Mouse (Mus musculus): ENCODE results near the gene Dgkz. TPM values are rescaled to one million over a fixed set of nuclear protein-coding genes. Genes with fewer than 3 reads are reported as not detected.

The Dgkz gene
- polyA plus RNA-seq (2014; fragmentation: Nextera tagmentation; extraction: Ambion mirVana), result 24.1 and 28.9 TPM in 2 replicates

DNA sequence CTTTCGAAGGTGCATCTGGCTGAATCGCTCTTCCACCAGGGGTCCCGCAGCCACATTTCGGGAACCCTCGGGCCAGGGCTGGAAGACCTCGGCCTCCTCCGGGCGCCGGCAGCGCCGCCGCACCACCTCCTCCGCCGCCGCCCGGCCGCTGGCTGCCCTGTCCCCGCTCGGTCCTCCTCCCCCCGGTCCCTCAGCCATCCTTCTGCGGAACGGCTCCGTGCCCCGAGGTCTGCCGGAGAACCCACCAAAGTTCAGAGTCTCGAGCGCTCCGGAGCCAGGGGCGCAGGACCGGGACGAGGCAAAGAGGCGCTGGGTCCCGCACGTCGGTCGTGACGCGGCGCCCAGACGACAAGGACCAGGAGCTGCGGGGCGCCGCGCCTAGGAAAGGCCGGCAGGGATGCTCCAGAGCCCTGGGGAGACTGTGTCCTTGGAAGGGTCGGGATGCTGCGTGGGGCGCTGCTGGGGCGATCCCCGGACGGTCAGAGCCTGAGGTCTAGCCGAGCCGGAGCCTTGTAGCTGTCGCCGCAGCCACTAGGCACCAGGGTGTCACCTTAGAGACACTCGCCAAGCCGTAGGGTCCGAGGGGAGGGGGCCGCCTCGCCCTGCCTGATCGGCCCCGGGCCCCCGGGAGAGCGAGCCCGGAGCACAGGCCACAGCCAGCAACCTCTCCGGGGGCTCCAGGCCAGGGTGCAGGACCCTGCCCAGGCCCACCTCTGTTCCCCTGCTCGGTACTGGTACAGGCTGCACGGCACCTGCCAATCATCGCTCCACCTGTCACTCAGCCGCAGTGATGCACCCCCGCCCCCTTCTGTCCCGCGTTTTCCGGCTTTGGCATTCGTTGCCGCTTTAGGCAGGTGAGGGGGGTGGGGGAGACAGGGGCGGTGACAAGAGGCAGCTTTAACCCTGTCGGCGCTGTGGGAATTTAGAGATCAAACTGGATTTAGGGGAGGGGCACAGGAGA is at the start of gene Dgkz:
Gene Dgkz (minus strand): TSS at position 284 of the 961 bp plus-strand sequence.
- no peak within 1 kb of the TSS for H3K27ac ChIP-seq (ENCODE audit: low read depth, low read length)
- ATAC-seq (ENCODE audit: low FRiP score), result peak; percentile 30; the same call in 1 of the 2 replicates
- peak; percentile 54 for DNase-seq (ENCODE audit: low spot score)
- peaks cover 43% of the 10 kb centered on the region for H3K27me3 ChIP-seq (ENCODE audit: control insufficient read depth, insufficient read depth, low read length)
- no peaks in the 10 kb centered on the region for H3K9me3 ChIP-seq (ENCODE audit: control insufficient read depth, low read length)
- 1% methylated on average over 70 of the region's 79 CpGs for WGBS
- peak within 1 kb of the TSS; percentile 42 for H3K9ac ChIP-seq (ENCODE audit: low read depth, low read length)
- no peaks in the 10 kb centered on the region for H3K36me3 ChIP-seq (ENCODE audit: control insufficient read depth, insufficient read depth, low read length)
- peak within 1 kb of the TSS; percentile 72 for H3K4me2 ChIP-seq (replicated peaks; ENCODE audit: low read depth, low read length)
- H3K4me1 ChIP-seq (replicated peaks; ENCODE audit: control insufficient read depth, insufficient read depth, low read length), result peaks cover 16% of the 10 kb centered on the region
- H3K4me3 ChIP-seq (ENCODE audit: low read depth, low read length), result peak within 1 kb of the TSS; percentile 38

DNA sequence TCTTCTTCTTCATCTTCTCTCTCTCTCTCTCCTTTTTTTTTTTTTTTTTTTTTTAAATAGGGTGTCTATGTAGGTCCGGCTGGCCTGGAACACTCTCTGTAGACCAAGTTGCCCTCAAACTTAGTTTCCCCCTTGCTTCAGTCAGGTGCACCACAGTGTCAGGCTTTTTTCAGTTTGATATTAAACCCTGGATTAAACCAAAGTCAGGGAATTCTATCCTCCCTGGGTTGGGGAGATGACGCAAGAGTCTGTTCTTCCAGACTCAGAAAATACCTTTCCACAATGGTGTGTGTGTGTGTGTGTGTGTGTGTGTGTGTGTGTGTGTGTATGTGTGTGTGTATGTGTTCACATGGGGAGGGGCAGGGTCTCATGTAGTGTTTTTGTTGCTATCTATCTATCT is 49.5 kb upstream of the Dgkz start:
- 96% methylated on average over 2 of the region's 2 CpGs for WGBS
- H3K27ac ChIP-seq (ENCODE audit: low read depth, low read length), result no peak overlapping the region
- H3K4me1 ChIP-seq (replicated peaks; ENCODE audit: control insufficient read depth, insufficient read depth, low read length), result no peaks in the 10 kb centered on the region; the same call in 1 of the 2 replicates
- no peak overlapping the region for H3K4me3 ChIP-seq (ENCODE audit: low read depth, low read length)
- H3K27me3 ChIP-seq (ENCODE audit: control insufficient read depth, insufficient read depth, low read length), result peaks cover 21% of the 10 kb centered on the region
- no peaks in the 10 kb centered on the region for H3K9me3 ChIP-seq (ENCODE audit: control insufficient read depth, low read length)
- H3K36me3 ChIP-seq (ENCODE audit: control insufficient read depth, insufficient read depth, low read length), result no peaks in the 10 kb centered on the region
- H3K9ac ChIP-seq (ENCODE audit: low read depth, low read length), result no peak overlapping the region
- no peak for DNase-seq (ENCODE audit: low spot score)
- no peak for ATAC-seq (ENCODE audit: low FRiP score)
- H3K4me2 ChIP-seq (replicated peaks; ENCODE audit: low read depth, low read length), result no peak overlapping the region

DNA sequence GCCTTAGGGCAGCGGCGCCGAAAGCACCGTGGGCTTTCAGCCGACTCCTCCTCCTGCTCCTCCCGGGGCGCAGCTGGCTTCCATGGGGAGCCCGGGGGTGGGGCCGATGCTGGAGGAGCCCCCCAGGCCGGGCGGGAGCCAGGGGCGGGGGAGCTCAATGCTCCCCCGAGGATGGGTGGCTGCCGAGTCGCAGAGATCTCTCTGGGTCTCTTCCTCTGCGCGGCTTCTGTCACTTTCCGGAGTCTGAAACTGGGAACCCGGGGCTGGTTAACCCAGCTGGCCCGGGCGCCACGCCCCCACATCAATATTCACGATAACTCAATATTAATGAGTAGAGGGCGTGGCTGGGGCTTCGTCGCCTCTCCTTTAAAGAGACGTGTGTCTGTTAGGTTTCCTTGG is 48.6 kb upstream of the Dgkz start, which contains the start of gene Creb3l1:
Gene Creb3l1 (minus strand): TSS at position 229 of the 399 bp plus-strand sequence.
- ATAC-seq (ENCODE audit: low FRiP score), result peak; percentile 77
- Histone ChIP-seq H3K27ac (ENCODE audit: low read depth, low read length) (no peak within 1 kb of the TSS), H3K4me3 (ENCODE audit: low read depth, low read length) (peak within 1 kb of the TSS; percentile 65), H3K9me3 (ENCODE audit: control insufficient read depth, low read length) (no peaks in the 10 kb centered on the region), H3K36me3 (ENCODE audit: control insufficient read depth, insufficient read depth, low read length) (no peaks in the 10 kb centered on the region), H3K4me1 (replicated peaks; ENCODE audit: control insufficient read depth, insufficient read depth, low read length) (no peaks in the 10 kb centered on the region; the same call in 1 of the 2 replicates), H3K9ac (ENCODE audit: low read depth, low read length) (peak within 1 kb of the TSS; percentile 50; the same call in 1 of the 2 replicates), H3K27me3 (ENCODE audit: control insufficient read depth, insufficient read depth, low read length) (peaks cover 21% of the 10 kb centered on the region), H3K4me2 (replicated peaks; ENCODE audit: low read depth, low read length) (peak within 1 kb of the TSS; percentile 96)
- WGBS, result 1% methylated on average over 21 of the region's 27 CpGs
- peak; percentile 85 for DNase-seq (ENCODE audit: low spot score)

DNA sequence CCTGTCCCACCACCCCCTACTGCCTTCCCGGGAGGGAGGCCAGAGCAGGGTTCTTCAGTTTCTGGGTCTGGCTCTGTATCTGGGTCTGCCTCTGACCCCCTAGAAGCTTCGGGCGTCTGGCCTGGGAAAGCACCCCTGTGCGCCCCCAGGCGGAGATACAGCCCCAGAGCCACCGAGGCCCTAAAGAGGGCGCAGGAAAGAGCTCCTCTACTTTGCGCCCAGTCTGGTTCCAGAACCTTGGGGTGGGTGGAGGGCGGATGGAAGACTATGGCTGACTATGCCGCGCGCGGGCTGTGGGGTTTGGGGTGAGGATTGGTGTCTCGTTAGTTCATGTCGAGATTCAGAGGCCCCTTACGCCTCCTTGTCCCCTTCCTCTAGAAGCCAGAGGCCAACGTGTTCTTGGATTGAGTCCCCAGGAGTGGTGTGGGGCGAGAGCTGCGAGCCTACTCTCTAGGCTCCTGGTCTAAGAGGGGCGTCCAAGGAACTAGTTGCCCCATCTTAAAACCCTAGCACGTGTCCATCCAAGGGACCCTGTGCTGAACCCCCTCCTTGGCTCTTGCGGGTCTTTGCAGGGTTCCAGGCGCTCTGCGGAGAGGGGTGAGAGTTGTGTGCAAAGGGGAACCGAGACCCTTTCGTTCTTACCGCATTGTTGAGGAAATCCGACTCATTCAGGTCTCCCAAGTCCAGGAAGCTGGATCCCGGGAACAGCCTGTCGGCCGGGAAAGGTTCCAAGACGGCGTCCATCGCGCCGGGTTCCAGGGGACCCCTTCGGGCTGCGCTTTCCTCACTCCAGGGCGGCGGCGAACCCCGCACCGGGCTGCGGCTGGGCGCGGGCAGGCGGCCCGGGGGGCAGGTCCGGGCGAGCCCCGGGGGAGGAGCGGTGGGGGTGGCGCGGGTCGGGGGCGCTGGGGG is 48.0 kb upstream of the Dgkz start:
- peak overlapping the region; percentile 50; the same call in 1 of the 2 replicates for H3K9ac ChIP-seq (ENCODE audit: low read depth, low read length)
- 6% methylated on average over 48 of the region's 56 CpGs for WGBS

DNA sequence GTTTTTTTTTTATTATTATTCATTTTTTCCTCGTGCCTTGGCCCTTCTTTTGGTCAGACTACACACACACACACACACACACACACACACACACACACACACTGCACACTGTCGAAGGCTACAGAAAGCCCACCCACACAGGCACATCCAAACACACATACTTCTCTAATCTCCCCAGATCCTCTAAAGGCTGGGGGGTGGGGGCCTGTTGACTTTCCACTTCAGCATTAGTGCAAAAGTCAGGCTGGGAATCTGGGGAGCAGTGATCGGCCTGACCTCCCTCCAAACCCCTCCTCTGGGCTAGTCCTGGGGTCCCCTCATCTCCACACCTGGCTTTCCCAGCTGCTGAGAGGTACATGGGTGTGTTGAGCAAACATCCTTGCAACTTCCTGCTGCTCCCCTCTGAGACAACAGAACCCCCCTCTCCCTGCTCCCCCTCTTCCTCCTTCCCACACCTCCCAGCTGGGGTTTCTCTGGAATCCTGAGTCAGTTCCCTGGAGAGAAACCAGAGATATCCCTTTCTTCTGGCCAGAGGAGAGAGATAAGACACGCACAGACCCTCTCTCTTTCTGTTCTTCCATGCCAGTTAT is 45.1 kb upstream of the Dgkz start:
- Histone ChIP-seq H3K9me3 (ENCODE audit: control insufficient read depth, low read length) (no peaks in the 10 kb centered on the region), H3K4me2 (replicated peaks; ENCODE audit: low read depth, low read length) (no peak overlapping the region), H3K27ac (ENCODE audit: low read depth, low read length) (no peak overlapping the region), H3K27me3 (ENCODE audit: control insufficient read depth, insufficient read depth, low read length) (peaks cover 21% of the 10 kb centered on the region), H3K9ac (ENCODE audit: low read depth, low read length) (no peak overlapping the region), H3K4me3 (ENCODE audit: low read depth, low read length) (no peak overlapping the region), H3K4me1 (replicated peaks; ENCODE audit: control insufficient read depth, insufficient read depth, low read length) (no peaks in the 10 kb centered on the region; the same call in 1 of the 2 replicates), H3K36me3 (ENCODE audit: control insufficient read depth, insufficient read depth, low read length) (no peaks in the 10 kb centered on the region)
- 64% methylated on average over 4 of the region's 4 CpGs for WGBS
- DNase-seq (ENCODE audit: low spot score), result no peak
- ATAC-seq (ENCODE audit: low FRiP score), result no peak

More for the DNA sequence above, 48.0 kb upstream of the Dgkz start:
- DNase-seq (ENCODE audit: low spot score), result peak; percentile 49
- peaks cover 21% of the 10 kb centered on the region for H3K27me3 ChIP-seq (ENCODE audit: control insufficient read depth, insufficient read depth, low read length)
- no peaks in the 10 kb centered on the region for H3K36me3 ChIP-seq (ENCODE audit: control insufficient read depth, insufficient read depth, low read length)
- peak; percentile 35 for ATAC-seq (ENCODE audit: low FRiP score)
- H3K9me3 ChIP-seq (ENCODE audit: control insufficient read depth, low read length), result no peaks in the 10 kb centered on the region
- H3K4me2 ChIP-seq (replicated peaks; ENCODE audit: low read depth, low read length), result peak overlapping the region; percentile 96
- no peak overlapping the region for H3K27ac ChIP-seq (ENCODE audit: low read depth, low read length)
- H3K4me3 ChIP-seq (ENCODE audit: low read depth, low read length), result peak overlapping the region; percentile 65
- H3K4me1 ChIP-seq (replicated peaks; ENCODE audit: control insufficient read depth, insufficient read depth, low read length), result no peaks in the 10 kb centered on the region; the same call in 1 of the 2 replicates

DNA sequence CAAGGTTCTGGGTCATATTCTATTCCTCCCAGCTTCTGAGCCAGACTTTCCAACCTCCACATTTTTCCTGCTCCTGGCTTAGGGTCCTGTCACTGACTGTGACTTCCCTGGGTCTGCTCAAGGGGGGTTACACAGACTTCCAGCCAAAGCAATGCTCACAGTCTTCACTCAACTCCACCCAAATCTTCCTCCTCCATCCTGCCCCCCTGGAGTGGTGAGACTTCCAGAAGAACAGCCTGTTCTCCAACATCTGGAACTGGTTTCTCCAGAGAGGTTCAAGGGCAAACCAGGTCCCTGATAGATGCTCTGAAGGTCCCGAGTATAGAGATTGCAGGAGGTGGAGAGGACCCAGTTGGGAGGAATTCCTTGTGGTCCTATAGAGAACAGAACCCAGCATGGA is 41.8 kb upstream of the Dgkz start:
- no peak overlapping the region for H3K9ac ChIP-seq (ENCODE audit: low read depth, low read length)
- 78% methylated on average over 1 of the region's 1 CpGs for WGBS
- no peak overlapping the region for H3K4me3 ChIP-seq (ENCODE audit: low read depth, low read length)
- no peak for ATAC-seq (ENCODE audit: low FRiP score)
- no peak overlapping the region for H3K27ac ChIP-seq (ENCODE audit: low read depth, low read length)
- no peak for DNase-seq (ENCODE audit: low spot score)
- peaks cover 5% of the 10 kb centered on the region for H3K27me3 ChIP-seq (ENCODE audit: control insufficient read depth, insufficient read depth, low read length)
- H3K36me3 ChIP-seq (ENCODE audit: control insufficient read depth, insufficient read depth, low read length), result no peaks in the 10 kb centered on the region
- H3K4me1 ChIP-seq (replicated peaks; ENCODE audit: control insufficient read depth, insufficient read depth, low read length), result no peaks in the 10 kb centered on the region
- no peak overlapping the region for H3K4me2 ChIP-seq (replicated peaks; ENCODE audit: low read depth, low read length)
- H3K9me3 ChIP-seq (ENCODE audit: control insufficient read depth, low read length), result no peaks in the 10 kb centered on the region

DNA sequence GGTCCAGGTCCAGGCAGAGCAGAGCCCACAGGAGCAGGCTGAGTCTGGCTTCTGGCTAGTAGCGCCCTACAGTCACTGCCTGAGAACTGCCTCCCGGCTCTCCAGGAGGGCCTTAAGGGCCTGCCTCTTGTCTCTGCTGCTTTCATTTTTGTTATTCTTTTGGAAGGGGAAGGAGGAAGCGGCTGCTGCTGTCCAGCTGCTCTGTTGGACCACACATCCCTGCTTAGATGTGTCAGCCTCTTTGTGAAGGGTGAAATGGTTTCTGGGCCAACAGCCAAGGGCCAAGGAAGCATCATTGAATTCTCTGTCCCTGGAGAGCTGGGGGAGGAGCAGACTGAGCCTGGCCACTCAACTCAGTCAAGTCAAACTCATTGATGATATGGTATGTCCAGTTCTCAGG is 41.3 kb upstream of the Dgkz start:
- no peak for ATAC-seq (ENCODE audit: low FRiP score)
- Histone ChIP-seq H3K4me1 (replicated peaks; ENCODE audit: control insufficient read depth, insufficient read depth, low read length) (no peaks in the 10 kb centered on the region), H3K4me3 (ENCODE audit: low read depth, low read length) (no peak overlapping the region), H3K9ac (ENCODE audit: low read depth, low read length) (no peak overlapping the region), H3K4me2 (replicated peaks; ENCODE audit: low read depth, low read length) (no peak overlapping the region), H3K27ac (ENCODE audit: low read depth, low read length) (no peak overlapping the region), H3K27me3 (ENCODE audit: control insufficient read depth, insufficient read depth, low read length) (peaks cover under 1% of the 10 kb centered on the region), H3K9me3 (ENCODE audit: control insufficient read depth, low read length) (no peaks in the 10 kb centered on the region), H3K36me3 (ENCODE audit: control insufficient read depth, insufficient read depth, low read length) (no peaks in the 10 kb centered on the region)
- DNase-seq (ENCODE audit: low spot score), result no peak
- WGBS, result 45% methylated on average over 3 of the region's 3 CpGs

DNA sequence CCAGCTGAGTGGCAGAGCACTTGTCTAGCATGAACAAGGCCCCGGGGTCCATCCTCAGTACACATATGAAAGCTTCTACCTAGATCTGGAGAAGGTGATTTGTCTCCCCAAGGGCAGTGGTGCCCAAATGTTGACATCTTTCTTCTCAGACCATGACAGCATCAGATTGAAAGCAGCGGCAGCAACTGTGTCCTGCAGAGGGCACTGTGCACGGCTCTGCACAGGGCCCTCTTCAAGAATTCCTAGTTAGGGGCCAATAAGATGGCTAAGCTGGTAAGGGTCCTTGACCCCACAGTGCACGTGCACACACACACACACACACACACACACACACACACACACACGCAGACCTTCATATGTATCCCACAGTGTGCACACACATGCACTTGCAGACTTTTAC is 39.2 kb upstream of the Dgkz start:
- H3K4me1 ChIP-seq (replicated peaks; ENCODE audit: control insufficient read depth, insufficient read depth, low read length), result no peaks in the 10 kb centered on the region
- no peak overlapping the region for H3K9ac ChIP-seq (ENCODE audit: low read depth, low read length)
- no peak overlapping the region for H3K27ac ChIP-seq (ENCODE audit: low read depth, low read length)
- WGBS, result 81% methylated on average over 5 of the region's 5 CpGs
- H3K36me3 ChIP-seq (ENCODE audit: control insufficient read depth, insufficient read depth, low read length), result no peaks in the 10 kb centered on the region
- no peak overlapping the region for H3K4me3 ChIP-seq (ENCODE audit: low read depth, low read length)
- H3K9me3 ChIP-seq (ENCODE audit: control insufficient read depth, low read length), result no peaks in the 10 kb centered on the region
- no peak for ATAC-seq (ENCODE audit: low FRiP score)
- H3K4me2 ChIP-seq (replicated peaks; ENCODE audit: low read depth, low read length), result no peak overlapping the region
- H3K27me3 ChIP-seq (ENCODE audit: control insufficient read depth, insufficient read depth, low read length), result no peaks in the 10 kb centered on the region
- no peak for DNase-seq (ENCODE audit: low spot score)
